Mouse (Mus musculus) stomach, postnatal 0 days (tissue): ENCODE results near the gene Cerkl.

ENCODE experiments used
- CTCF ChIP-seq: IDR thresholded peaks from 2 replicates; pipeline ENCODE4 v1.5.1; 2016; ENCODE audit warnings: antibody characterized with exemption, low read depth, mild to moderate bottlenecking, moderate library complexity
- EP300 ChIP-seq: optimal IDR thresholded peaks from 2 replicates; pipeline ENCODE3; 2016; ENCODE audit warnings: antibody characterized with exemption

GRCm38 (mm10) chr2:79357835-79358234, 98.8 kb downstream of the Cerkl start:
- TF ChIP-seq CTCF (no peak), EP300 (no peak)
